Mouse (Mus musculus): ENCODE data around the gene Myo6. TPM values are rescaled to one million over a fixed set of nuclear protein-coding genes. Genes with fewer than 3 reads are reported as not detected.
A peak's percentile ranks its signal among the peaks of the same experiment; 100 is the strongest.

Gene Myo6
- polyA plus RNA-seq, 1 experiment from 2014 or later, result 60.8 TPM

- H3K4me2 ChIP-seq (replicated peaks; ENCODE audit: low read depth, low read length), result no peak overlapping the region
- H3K27ac ChIP-seq (ENCODE audit: low read depth, low read length), result no peak overlapping the region
- no peaks in the 10 kb centered on the region for H3K27me3 ChIP-seq (ENCODE audit: control insufficient read depth, insufficient read depth, low read length)
- H3K4me1 ChIP-seq (ENCODE audit: control insufficient read depth, insufficient read depth, low read length), result no peaks in the 10 kb centered on the region
- H3K36me3 ChIP-seq (ENCODE audit: control insufficient read depth, insufficient read depth, low read length), result no peaks in the 10 kb centered on the region
- H3K4me3 ChIP-seq (ENCODE audit: low read length), result no peak overlapping the region
- no peak for ATAC-seq (ENCODE audit: low FRiP score, low TSS enrichment)
- WGBS, result 72% methylated on average over 6 of the region's 6 CpGs
- no peaks in the 10 kb centered on the region for H3K9me3 ChIP-seq (ENCODE audit: control insufficient read depth, low read length)
- H3K9ac ChIP-seq (ENCODE audit: low read depth, low read length), result no peak overlapping the region
Measured at GRCm38 (mm10) chr9:80191240-80191639, 26.4 kb downstream of the Myo6 start.

DNA sequence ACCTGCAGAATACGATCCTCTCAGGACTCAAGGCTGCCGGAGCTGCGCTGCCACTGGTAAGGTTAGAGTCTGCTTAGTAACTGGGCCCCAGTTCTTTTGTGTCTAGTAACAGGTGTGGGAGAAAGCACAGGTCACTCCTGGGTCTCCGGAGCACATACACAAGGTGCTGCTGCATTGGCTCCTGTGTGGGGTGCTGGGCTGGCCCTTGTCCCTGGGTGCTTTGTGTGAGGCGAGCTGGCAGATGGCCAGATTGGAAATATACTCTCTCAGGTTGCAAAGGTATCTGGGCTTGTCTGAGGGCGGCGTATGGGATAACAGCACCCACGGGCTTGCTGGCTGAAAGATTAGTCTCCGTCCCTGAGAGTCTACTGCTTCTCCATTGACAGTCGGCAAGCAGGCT is 27.5 kb downstream of the Myo6 start:
- Histone ChIP-seq H3K4me3 (ENCODE audit: low read length) (no peak overlapping the region), H3K4me2 (replicated peaks; ENCODE audit: low read depth, low read length) (no peak overlapping the region), H3K27ac (ENCODE audit: low read depth, low read length) (no peak overlapping the region), H3K9me3 (ENCODE audit: control insufficient read depth, low read length) (no peaks in the 10 kb centered on the region), H3K36me3 (ENCODE audit: control insufficient read depth, insufficient read depth, low read length) (no peaks in the 10 kb centered on the region), H3K9ac (ENCODE audit: low read depth, low read length) (no peak overlapping the region), H3K27me3 (ENCODE audit: control insufficient read depth, insufficient read depth, low read length) (no peaks in the 10 kb centered on the region), H3K4me1 (ENCODE audit: control insufficient read depth, insufficient read depth, low read length) (0 out of 2 replicates have a peak, but pooled peaks cover 4% of the 10 kb centered on the region)
- WGBS, result 82% methylated on average over 10 of the region's 10 CpGs
- 0 out of 2 replicates have a peak, but pooled peaks have one; percentile 28 for ATAC-seq (ENCODE audit: low FRiP score, low TSS enrichment)

- H3K27ac ChIP-seq (ENCODE audit: low read depth, low read length), result no peak overlapping the region
- no peaks in the 10 kb centered on the region for H3K9me3 ChIP-seq (ENCODE audit: control insufficient read depth, low read length)
- WGBS, result 78% methylated on average over 6 of the region's 6 CpGs
- H3K36me3 ChIP-seq (ENCODE audit: control insufficient read depth, insufficient read depth, low read length), result no peaks in the 10 kb centered on the region
- H3K4me3 ChIP-seq (ENCODE audit: low read length), result no peak overlapping the region
- no peak overlapping the region for H3K4me2 ChIP-seq (replicated peaks; ENCODE audit: low read depth, low read length)
- ATAC-seq (ENCODE audit: low FRiP score, low TSS enrichment), result no peak
- no peaks in the 10 kb centered on the region for H3K27me3 ChIP-seq (ENCODE audit: control insufficient read depth, insufficient read depth, low read length)
- H3K4me1 ChIP-seq (ENCODE audit: control insufficient read depth, insufficient read depth, low read length), result 0 out of 2 replicates have a peak, but pooled peaks cover 4% of the 10 kb centered on the region
- no peak overlapping the region for H3K9ac ChIP-seq (ENCODE audit: low read depth, low read length)
Measured at GRCm38 (mm10) chr9:80194446-80194845, 29.6 kb downstream of the Myo6 start.

- Histone ChIP-seq H3K4me1 (ENCODE audit: control insufficient read depth, insufficient read depth, low read length) (0 out of 2 replicates have a peak, but pooled peaks cover 4% of the 10 kb centered on the region), H3K36me3 (ENCODE audit: control insufficient read depth, insufficient read depth, low read length) (no peaks in the 10 kb centered on the region)
- 78% methylated on average over 3 of the region's 3 CpGs for WGBS
Measured at GRCm38 (mm10) chr9:80196161-80196560, 31.3 kb downstream of the Myo6 start.

DNA sequence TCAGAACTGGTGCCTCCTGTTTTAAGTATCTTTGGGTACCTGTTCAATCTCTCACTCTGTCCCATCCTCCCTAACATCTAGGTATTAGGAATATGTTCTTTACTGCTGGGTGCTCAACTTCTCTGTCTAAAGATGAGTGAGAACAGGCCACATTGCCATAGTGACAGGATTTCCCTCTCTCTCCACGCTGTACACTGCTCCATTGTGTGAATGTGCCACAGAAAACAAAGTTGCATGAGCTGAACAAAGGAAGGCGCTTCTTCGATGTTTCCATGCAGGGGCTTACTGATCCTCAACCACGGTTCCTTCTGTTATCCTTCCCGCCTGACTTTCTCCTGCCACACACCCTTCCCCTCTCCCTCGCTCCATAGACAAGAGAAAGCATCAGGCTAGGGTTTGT is 32.4 kb downstream of the Myo6 start:
- no peak overlapping the region for H3K4me3 ChIP-seq (ENCODE audit: low read length)
- ATAC-seq (ENCODE audit: low FRiP score, low TSS enrichment), result no peak
- H3K4me2 ChIP-seq (replicated peaks; ENCODE audit: low read depth, low read length), result no peak overlapping the region
- 94% methylated on average over 6 of the region's 6 CpGs for WGBS
- no peaks in the 10 kb centered on the region for H3K27me3 ChIP-seq (ENCODE audit: control insufficient read depth, insufficient read depth, low read length)
- no peaks in the 10 kb centered on the region for H3K36me3 ChIP-seq (ENCODE audit: control insufficient read depth, insufficient read depth, low read length)
- 0 out of 2 replicates have a peak, but pooled peaks cover 4% of the 10 kb centered on the region for H3K4me1 ChIP-seq (ENCODE audit: control insufficient read depth, insufficient read depth, low read length)
- no peak overlapping the region for H3K27ac ChIP-seq (ENCODE audit: low read depth, low read length)
- no peak overlapping the region for H3K9ac ChIP-seq (ENCODE audit: low read depth, low read length)
- H3K9me3 ChIP-seq (ENCODE audit: control insufficient read depth, low read length), result no peaks in the 10 kb centered on the region

More at GRCm38 (mm10) chr9:80196161-80196560, 31.3 kb downstream of the Myo6 start:
- no peak for ATAC-seq (ENCODE audit: low FRiP score, low TSS enrichment)
- Histone ChIP-seq H3K27me3 (ENCODE audit: control insufficient read depth, insufficient read depth, low read length) (no peaks in the 10 kb centered on the region), H3K4me2 (replicated peaks; ENCODE audit: low read depth, low read length) (no peak overlapping the region), H3K27ac (ENCODE audit: low read depth, low read length) (no peak overlapping the region), H3K9ac (ENCODE audit: low read depth, low read length) (no peak overlapping the region), H3K9me3 (ENCODE audit: control insufficient read depth, low read length) (no peaks in the 10 kb centered on the region), H3K4me3 (ENCODE audit: low read length) (no peak overlapping the region)

- H3K9ac ChIP-seq (ENCODE audit: low read depth, low read length), result no peak overlapping the region
- no peak overlapping the region for H3K4me2 ChIP-seq (replicated peaks; ENCODE audit: low read depth, low read length)
- H3K27me3 ChIP-seq (ENCODE audit: control insufficient read depth, insufficient read depth, low read length), result no peaks in the 10 kb centered on the region
- H3K4me3 ChIP-seq (ENCODE audit: low read length), result no peak overlapping the region
- H3K4me1 ChIP-seq (ENCODE audit: control insufficient read depth, insufficient read depth, low read length), result 0 out of 2 replicates have a peak, but pooled peaks cover 4% of the 10 kb centered on the region
- no peak overlapping the region for H3K27ac ChIP-seq (ENCODE audit: low read depth, low read length)
- H3K36me3 ChIP-seq (ENCODE audit: control insufficient read depth, insufficient read depth, low read length), result no peaks in the 10 kb centered on the region
- no peaks in the 10 kb centered on the region for H3K9me3 ChIP-seq (ENCODE audit: control insufficient read depth, low read length)
- ATAC-seq (ENCODE audit: low FRiP score, low TSS enrichment), result no peak
- WGBS, result 68% methylated on average over 6 of the region's 6 CpGs
Measured at GRCm38 (mm10) chr9:80200855-80201254, 36.0 kb downstream of the Myo6 start.

DNA sequence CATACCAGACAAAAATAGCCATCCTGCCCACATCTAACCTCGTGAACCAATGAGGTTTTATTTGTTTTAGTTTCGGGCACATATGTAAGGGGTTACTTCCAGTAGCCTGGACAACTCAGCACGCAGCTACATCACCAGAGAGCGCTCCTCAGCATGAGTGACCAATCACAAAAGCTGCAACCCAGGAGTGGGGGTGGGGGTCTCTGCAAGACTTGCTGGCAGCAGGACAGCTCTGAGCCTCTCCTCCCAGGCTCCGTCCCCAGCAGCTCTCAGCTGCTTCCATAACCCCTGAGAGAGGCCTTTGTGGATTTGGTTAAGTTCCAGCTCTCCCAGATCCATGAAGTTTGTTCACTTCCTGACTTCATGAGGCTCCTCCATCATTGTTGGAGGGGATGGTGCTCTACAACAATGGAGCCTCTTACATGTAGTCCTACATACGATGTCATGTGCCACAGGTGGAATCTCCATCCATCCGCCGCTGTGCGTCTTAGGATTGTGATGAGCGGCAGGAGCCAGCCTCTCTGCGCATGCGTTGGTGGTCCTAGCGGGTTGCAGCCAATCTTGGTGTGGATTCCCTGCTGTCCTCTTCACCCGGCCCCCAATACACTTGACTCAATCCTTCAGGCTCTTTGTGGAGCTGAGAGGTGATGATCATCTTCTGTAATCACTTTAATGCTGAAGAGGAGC is 37.7 kb downstream of the Myo6 start:
- H3K27me3 ChIP-seq (ENCODE audit: control insufficient read depth, insufficient read depth, low read length), result no peaks in the 10 kb centered on the region
- H3K9me3 ChIP-seq (ENCODE audit: control insufficient read depth, low read length), result no peaks in the 10 kb centered on the region
- H3K4me2 ChIP-seq (replicated peaks; ENCODE audit: low read depth, low read length), result no peak overlapping the region
- no peaks in the 10 kb centered on the region for H3K36me3 ChIP-seq (ENCODE audit: control insufficient read depth, insufficient read depth, low read length)
- H3K4me3 ChIP-seq (ENCODE audit: low read length), result no peak overlapping the region
- no peak overlapping the region for H3K9ac ChIP-seq (ENCODE audit: low read depth, low read length)
- H3K27ac ChIP-seq (ENCODE audit: low read depth, low read length), result no peak overlapping the region
- no peak for ATAC-seq (ENCODE audit: low FRiP score, low TSS enrichment)
- WGBS, result 87% methylated on average over 14 of the region's 14 CpGs
- H3K4me1 ChIP-seq (ENCODE audit: control insufficient read depth, insufficient read depth, low read length), result no peaks in the 10 kb centered on the region

- Histone ChIP-seq H3K4me1 (ENCODE audit: control insufficient read depth, insufficient read depth, low read length) (no peaks in the 10 kb centered on the region), H3K4me2 (replicated peaks; ENCODE audit: low read depth, low read length) (no peak overlapping the region), H3K27ac (ENCODE audit: low read depth, low read length) (no peak overlapping the region), H3K36me3 (ENCODE audit: control insufficient read depth, insufficient read depth, low read length) (no peaks in the 10 kb centered on the region), H3K4me3 (ENCODE audit: low read length) (no peak overlapping the region), H3K9ac (ENCODE audit: low read depth, low read length) (no peak overlapping the region), H3K27me3 (ENCODE audit: control insufficient read depth, insufficient read depth, low read length) (no peaks in the 10 kb centered on the region), H3K9me3 (ENCODE audit: control insufficient read depth, low read length) (no peaks in the 10 kb centered on the region)
- no peak for ATAC-seq (ENCODE audit: low FRiP score, low TSS enrichment)
- 88% methylated on average over 2 of the region's 2 CpGs for WGBS
Measured at GRCm38 (mm10) chr9:80208681-80209080, 43.9 kb downstream of the Myo6 start.

DNA sequence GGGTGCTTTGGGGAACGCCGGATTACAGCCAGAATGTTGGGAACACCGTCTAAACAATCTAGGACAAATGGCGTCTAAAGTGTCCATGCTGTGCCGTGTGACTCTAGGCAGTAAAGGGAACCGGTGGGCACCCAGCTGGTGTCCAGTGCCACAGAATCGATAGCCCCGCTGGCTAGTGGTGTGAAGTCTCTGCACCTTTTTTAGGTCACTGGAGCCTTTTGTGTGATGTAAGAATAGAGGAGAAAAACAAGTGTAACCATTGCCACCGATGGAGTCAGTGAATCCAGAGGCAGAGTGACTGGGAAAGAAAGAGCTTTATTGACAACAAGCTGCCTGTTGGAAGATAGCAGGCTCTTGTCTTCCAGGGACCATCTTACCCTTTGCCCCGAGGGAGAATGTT is 44.6 kb downstream of the Myo6 start:
- Histone ChIP-seq H3K4me3 (ENCODE audit: low read length) (no peak overlapping the region), H3K4me2 (replicated peaks; ENCODE audit: low read depth, low read length) (no peak overlapping the region), H3K36me3 (ENCODE audit: control insufficient read depth, insufficient read depth, low read length) (no peaks in the 10 kb centered on the region), H3K4me1 (ENCODE audit: control insufficient read depth, insufficient read depth, low read length) (no peaks in the 10 kb centered on the region), H3K9me3 (ENCODE audit: control insufficient read depth, low read length) (no peaks in the 10 kb centered on the region), H3K27ac (ENCODE audit: low read depth, low read length) (no peak overlapping the region), H3K9ac (ENCODE audit: low read depth, low read length) (no peak overlapping the region), H3K27me3 (ENCODE audit: control insufficient read depth, insufficient read depth, low read length) (no peaks in the 10 kb centered on the region)
- WGBS, result 35% methylated on average over 10 of the region's 10 CpGs
- ATAC-seq (ENCODE audit: low FRiP score, low TSS enrichment), result no peak
